Mouse (Mus musculus) liver, adult 2 months (tissue): ENCODE measurements at regions not wholly inside any gene's neighbourhood (a gene's known extent, or its start where the extent isn't known, plus 50 kb on each side); places are given as distances from the start of the nearest gene placed in this dataset.

Source experiments
- DNase-seq: peaks from one replicate; pipeline ENCODE4 v3.0.0-alpha.2; 2011; ENCODE audit warnings: low read depth, low spot score; ENCODE audit errors: extremely low read depth
- H3K27ac ChIP-seq: fragments of 200-500 bp; replicated peaks from 2 replicates; pipeline ENCODE4 v1.5.1; 2012; ENCODE audit warnings: low read depth, mild to moderate bottlenecking, control low read depth, inconsistent platforms, low read length; ENCODE audit not compliant: insufficient read depth
- H3K27me3 ChIP-seq: fragments of 200-500 bp; 2 replicates; pipeline ENCODE4 v1.6.1; 2012; ENCODE audit warnings: mild to moderate bottlenecking, moderate library complexity, low read length, inconsistent platforms; ENCODE audit not compliant: control insufficient read depth, insufficient read depth
- H3K36me3 ChIP-seq: fragments of 200-500 bp; 2 replicates; pipeline ENCODE4 v1.6.1; 2012; ENCODE audit warnings: low read length, inconsistent platforms; ENCODE audit not compliant: control insufficient read depth, insufficient read depth
- H3K4me1 ChIP-seq: fragments of 200-500 bp; 2 replicates; pipeline ENCODE4 v1.6.1; 2011; ENCODE audit warnings: low read length; ENCODE audit not compliant: control insufficient read depth, insufficient read depth
- H3K4me3 ChIP-seq: fragments of 200-500 bp; 2 replicates; pipeline ENCODE4 v1.5.1; 2011; ENCODE audit warnings: low read depth, mild to moderate bottlenecking, control low read depth, low read length, moderate library complexity; ENCODE audit not compliant: insufficient read depth
- H3K79me2 ChIP-seq: fragments of 200-500 bp; 2 replicates; pipeline ENCODE4 v1.6.1; 2012; ENCODE audit warnings: inconsistent platforms, mild to moderate bottlenecking, low read length, moderate library complexity; ENCODE audit not compliant: control insufficient read depth, insufficient read depth
- H3K9ac ChIP-seq: fragments of 200-500 bp; 2 replicates; pipeline ENCODE4 v1.6.1; 2012; ENCODE audit warnings: low read depth, mild to moderate bottlenecking, control low read depth, inconsistent platforms, low read length
- CTCF ChIP-seq: fragments of 200-500 bp; IDR thresholded peaks from 2 replicates; pipeline ENCODE4 v1.5.1; 2011; ENCODE audit warnings: low read depth, low read length, control low read depth
- POLR2A ChIP-seq: fragments of 200-500 bp; IDR thresholded peaks from 2 replicates; pipeline ENCODE4 v1.6.1; 2011; ENCODE audit warnings: low read length, control low read depth; ENCODE audit not compliant: insufficient read depth; ENCODE audit errors: extremely low read depth
- WGBS: fragments of 180-500 bp; shearing (Covaris S2); methylation state at CpG from one replicate; pipeline ENCODE4 v1.1.7; 2018; 5-methylcytosine and 5-hydroxymethylcytosine counted together

- Histone ChIP-seq H3K27ac (peak overlapping the region; percentile 63), H3K36me3 (no peaks in the 10 kb centered on the region), H3K4me1 (peaks cover 6% of the 10 kb centered on the region; the same call in 1 of the 2 replicates), H3K79me2 (peaks cover 29% of the 10 kb centered on the region), H3K9ac (peak overlapping the region; percentile 50), H3K4me3 (peak overlapping the region; percentile 48), H3K27me3 (no peaks in the 10 kb centered on the region)
- TF ChIP-seq CTCF (no peak), POLR2A (no peak)
- no peak for DNase-seq
- WGBS, result 54% methylated on average over 12 of the region's 12 CpGs
Observed at GRCm38 (mm10) chr15:85667381-85667791, 67.4 kb upstream of the Ppara start.

- H3K36me3 ChIP-seq, result no peaks in the 10 kb centered on the region
- 79% methylated on average over 7 of the region's 7 CpGs for WGBS
- no peak for TF ChIP-seq CTCF
- no peak for TF ChIP-seq POLR2A
- H3K4me1 ChIP-seq, result peaks cover 6% of the 10 kb centered on the region; the same call in 1 of the 2 replicates
- no peak overlapping the region for H3K9ac ChIP-seq
- DNase-seq, result no peak
- H3K27me3 ChIP-seq, result no peaks in the 10 kb centered on the region
- H3K4me3 ChIP-seq, result no peak overlapping the region
- peak overlapping the region; percentile 63 for H3K27ac ChIP-seq
- H3K79me2 ChIP-seq, result peaks cover 27% of the 10 kb centered on the region
Observed at GRCm38 (mm10) chr15:85667906-85668590, 66.7 kb upstream of the Ppara start.

GRCm38 (mm10) chr15:85668871-85669651 lies 65.7 kb upstream of the Ppara start:
- Histone ChIP-seq H3K79me2 (peaks cover 26% of the 10 kb centered on the region), H3K4me3 (no peak overlapping the region; the same call in 1 of the 2 replicates), H3K27ac (peak overlapping the region; percentile 97), H3K27me3 (no peaks in the 10 kb centered on the region), H3K36me3 (no peaks in the 10 kb centered on the region), H3K9ac (peak overlapping the region; percentile 68), H3K4me1 (peaks cover 11% of the 10 kb centered on the region)
- DNase-seq, result no peak
- 13% methylated on average over 9 of the region's 9 CpGs for WGBS
- TF ChIP-seq CTCF, result no peak
- no peak for TF ChIP-seq POLR2A

- no peaks in the 10 kb centered on the region for H3K36me3 ChIP-seq
- 6% methylated on average over 15 of the region's 15 CpGs for WGBS
- H3K27me3 ChIP-seq, result no peaks in the 10 kb centered on the region
- H3K27ac ChIP-seq, result peak overlapping the region; percentile 97
- H3K79me2 ChIP-seq, result peaks cover 27% of the 10 kb centered on the region
- no peak for TF ChIP-seq CTCF
- peak; percentile 69; the same call in 1 of the 2 replicates for TF ChIP-seq POLR2A
- H3K4me1 ChIP-seq, result peaks cover 16% of the 10 kb centered on the region
- peak; percentile 98 for DNase-seq
- peak overlapping the region; percentile 90 for H3K4me3 ChIP-seq
- H3K9ac ChIP-seq, result peak overlapping the region; percentile 99
Observed at GRCm38 (mm10) chr15:85669652-85670175, 65.1 kb upstream of the Ppara start.

GRCm38 (mm10) chr15:85670176-85670788 lies 64.5 kb upstream of the Ppara start:
- peak overlapping the region; percentile 90 for H3K4me3 ChIP-seq
- under 1% methylated on average over 64 of the region's 64 CpGs for WGBS
- H3K79me2 ChIP-seq, result peaks cover 27% of the 10 kb centered on the region
- H3K27ac ChIP-seq, result peak overlapping the region; percentile 97
- H3K27me3 ChIP-seq, result no peaks in the 10 kb centered on the region
- TF ChIP-seq CTCF (no peak), POLR2A (no peak)
- H3K9ac ChIP-seq, result peak overlapping the region; percentile 99
- H3K36me3 ChIP-seq, result no peaks in the 10 kb centered on the region
- DNase-seq, result no peak
- peaks cover 19% of the 10 kb centered on the region for H3K4me1 ChIP-seq
